Mouse (Mus musculus) urinary bladder, postnatal 36 days (tissue): ENCODE results near the gene Mettl7a3.

Experiments used
- DNase-seq, 2 experiments: peaks; one replicate each; pipeline ENCODE4 v3.0.0; 2022; ENCODE audit warnings: low spot score in 2 of 2, mixed read lengths in 1 of 2

Gene Mettl7a3

GRCm38 (mm10) chr15:100387544-100388223 lies 53.0 kb downstream of the Mettl7a3 start:
- no peak for DNase-seq

GRCm38 (mm10) chr15:100388224-100388835 lies 53.6 kb downstream of the Mettl7a3 start:
- DNase-seq, result no peak

- no peak for DNase-seq
Measured at GRCm38 (mm10) chr15:100388886-100389285, 54.2 kb downstream of the Mettl7a3 start.
